Mouse (Mus musculus) embryonic facial prominence, embryonic 14.5 days (tissue): ENCODE data around the gene Spsb3. TPM values are rescaled to one million over a fixed set of nuclear protein-coding genes. Genes with fewer than 3 reads are reported as not detected.

Experiments used
- ATAC-seq: fragments of 200-750 bp; cut with Nextera tagmentation; 2 replicates; pipeline ENCODE4 v1.8.0; 2017; ENCODE audit warnings: low read depth, moderate number of reproducible peaks, moderate TSS enrichment
- DNase-seq: peaks from one replicate; pipeline ENCODE4 v3.0.0-alpha.2; 2015; ENCODE audit warnings: low spot score
- H3K27ac ChIP-seq: fragments of 300-500 bp; sonication (generic); replicated peaks from 2 replicates; pipeline ENCODE4 v1.5.1; 2014; ENCODE audit warnings: low read depth, mild to moderate bottlenecking, low read length, moderate library complexity
- H3K27me3 ChIP-seq: fragments of 300-500 bp; sonication (generic); replicated peaks from 2 replicates; pipeline ENCODE4 v1.6.1; 2014; ENCODE audit warnings: low read length; ENCODE audit not compliant: control insufficient read depth, insufficient read depth
- H3K36me3 ChIP-seq: fragments of 300-500 bp; sonication (generic); 2 replicates; pipeline ENCODE4 v1.6.1; 2014; ENCODE audit warnings: low read length, mixed read lengths; ENCODE audit not compliant: control insufficient read depth, insufficient read depth
- H3K4me1 ChIP-seq: fragments of 300-500 bp; sonication (generic); 2 replicates; pipeline ENCODE4 v1.6.1; 2014; ENCODE audit warnings: antibody characterized with exemption, low read length; ENCODE audit not compliant: control insufficient read depth, insufficient read depth
- H3K4me2 ChIP-seq: fragments of 300-500 bp; sonication (generic); 2 replicates; pipeline ENCODE4 v1.6.1; 2014; ENCODE audit warnings: low read depth, mild to moderate bottlenecking, low read length, moderate library complexity, mixed read lengths
- H3K4me3 ChIP-seq: fragments of 300-500 bp; sonication (generic); 2 replicates; pipeline ENCODE4 v1.5.1; 2014; ENCODE audit warnings: low read depth, mild to moderate bottlenecking, low read length
- H3K9ac ChIP-seq: fragments of 300-500 bp; sonication (generic); 2 replicates; pipeline ENCODE4 v1.6.1; 2014; ENCODE audit warnings: low read depth, mild to moderate bottlenecking, low read length, moderate library complexity, mixed read lengths
- H3K9me3 ChIP-seq: fragments of 300-500 bp; sonication (generic); 2 replicates; pipeline ENCODE4 v1.6.1; 2016; ENCODE audit warnings: low read length; ENCODE audit not compliant: control insufficient read depth
- WGBS: fragments of 180-500 bp; shearing (Covaris S2); extraction: QIAGEN DNeasy Blood & Tissue Kit; methylation state at CpG from one replicate; pipeline ENCODE4 v1.1.7; 2014; 5-methylcytosine and 5-hydroxymethylcytosine counted together
- polyA plus RNA-seq: library from polyadenylated mRNA; unstranded; fragments of >200 nt; fragmentation: Nextera tagmentation; extraction: Ambion mirVana; gene quantifications from 2 replicates; pipeline ENCODE4 v1.2.1, GENCODE M21; 2014

Spsb3 gene
- polyA plus RNA-seq, 1 experiment from 2014 or later: 40.8 TPM

DNA sequence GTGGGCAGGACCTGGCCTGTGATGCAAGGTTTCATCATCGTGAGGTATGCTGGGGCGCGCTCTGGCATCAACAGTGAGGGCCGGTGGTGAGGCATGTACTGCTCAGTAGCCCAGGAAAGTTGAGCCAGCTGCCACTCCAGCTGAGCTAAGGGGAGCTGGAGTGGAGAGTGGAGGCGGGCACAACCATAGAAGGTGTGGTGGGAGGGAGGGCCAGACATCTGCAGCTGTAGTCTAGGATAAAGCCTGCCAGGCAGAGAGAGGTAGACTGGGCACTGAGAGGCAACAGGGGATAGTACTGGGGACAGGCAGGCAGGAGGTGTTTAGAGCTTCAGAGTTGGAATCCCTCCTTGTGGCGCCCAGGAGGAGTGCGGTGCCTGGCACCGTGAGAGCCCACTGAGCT is 26.4 kb upstream of the Spsb3 start:
- Histone ChIP-seq H3K4me2 (no peak overlapping the region), H3K27me3 (no peaks in the 10 kb centered on the region), H3K36me3 (peaks cover 50% of the 10 kb centered on the region), H3K4me1 (no peaks in the 10 kb centered on the region), H3K4me3 (no peak overlapping the region), H3K27ac (no peak overlapping the region), H3K9me3 (no peaks in the 10 kb centered on the region), H3K9ac (no peak overlapping the region)
- WGBS: 96% methylated on average over 7 of the region's 8 CpGs
- ATAC-seq: no peak
- no peak for DNase-seq

DNA sequence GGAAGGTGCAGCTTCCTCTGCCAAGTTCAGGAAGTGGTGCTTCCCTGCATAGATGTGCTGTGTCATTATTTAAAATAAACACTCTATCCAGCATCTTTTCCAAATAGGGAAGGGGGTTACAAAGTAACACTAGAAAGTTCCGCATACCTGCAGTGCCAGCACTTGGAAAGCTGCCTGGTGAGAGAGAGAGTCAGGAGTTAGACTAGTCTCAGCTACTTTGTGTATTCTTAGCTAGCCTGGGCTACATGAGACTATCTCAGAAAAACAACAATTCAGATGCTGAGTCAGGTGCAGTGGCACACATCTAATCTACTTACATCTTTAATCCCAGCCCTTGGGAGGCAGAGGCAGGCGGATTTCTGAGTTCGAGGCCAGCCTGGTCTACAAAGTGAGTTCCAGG is 24.7 kb upstream of the Spsb3 start:
- Histone ChIP-seq H3K9ac (no peak overlapping the region), H3K27ac (no peak overlapping the region), H3K4me1 (no peaks in the 10 kb centered on the region), H3K27me3 (no peaks in the 10 kb centered on the region), H3K4me3 (no peak overlapping the region), H3K9me3 (no peaks in the 10 kb centered on the region), H3K4me2 (no peak overlapping the region), H3K36me3 (peaks cover 46% of the 10 kb centered on the region)
- ATAC-seq (no peak), DNase-seq (no peak)
- WGBS: 95% methylated on average over 3 of the region's 3 CpGs

DNA sequence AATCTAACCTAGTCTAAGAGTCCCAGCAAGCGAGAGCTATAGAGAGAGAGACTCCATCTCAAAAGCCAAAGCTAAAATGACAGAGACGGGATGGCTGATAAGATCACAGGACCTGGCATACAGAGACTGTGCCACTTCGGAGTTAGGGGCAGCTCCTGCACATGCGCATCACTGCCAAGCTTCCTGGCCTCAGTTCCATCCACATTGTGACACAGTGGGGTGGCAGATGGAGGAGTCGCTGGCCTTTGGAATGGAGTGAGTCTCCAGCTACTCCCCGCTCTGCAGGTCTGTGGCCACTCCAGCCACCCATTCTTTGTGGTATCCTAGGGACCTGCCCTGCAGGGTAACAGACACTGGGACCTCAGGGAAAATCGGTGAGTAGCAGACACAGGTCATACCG is 20.7 kb upstream of the Spsb3 start, which contains the start of gene Igfals:
Gene Igfals (plus strand): TSS at position 222 of the 400 bp plus-strand sequence.
- Histone ChIP-seq H3K27me3 (no peaks in the 10 kb centered on the region), H3K4me3 (no peak within 1 kb of the TSS), H3K9me3 (no peaks in the 10 kb centered on the region), H3K4me1 (no peaks in the 10 kb centered on the region), H3K4me2 (no peak within 1 kb of the TSS), H3K27ac (no peak within 1 kb of the TSS), H3K36me3 (peaks cover 36% of the 10 kb centered on the region), H3K9ac (no peak within 1 kb of the TSS; the same call in 1 of the 2 replicates)
- 85% methylated on average over 8 of the region's 8 CpGs for WGBS
- no peak for DNase-seq
- no peak for ATAC-seq

DNA sequence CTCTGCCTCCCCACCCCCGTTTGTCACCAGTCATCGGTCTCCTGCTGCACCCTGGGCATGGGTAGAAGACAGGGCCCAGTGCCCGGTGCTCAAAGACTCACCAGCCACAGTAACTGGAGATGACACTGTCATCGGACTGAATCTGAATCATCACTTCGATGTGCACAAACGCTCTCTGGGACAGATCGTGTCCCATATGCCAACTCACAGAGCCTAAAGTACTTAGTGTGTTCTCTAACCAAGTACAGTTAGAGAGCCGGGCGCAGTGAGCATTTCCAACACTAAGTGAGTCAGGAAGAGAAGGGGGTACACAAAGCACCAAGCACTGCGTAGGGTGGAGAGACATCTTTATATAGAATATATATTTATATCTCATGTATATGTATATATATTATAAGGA is 18.5 kb upstream of the Spsb3 start:
- WGBS: 89% methylated on average over 10 of the region's 10 CpGs
- Histone ChIP-seq H3K36me3 (peaks cover 17% of the 10 kb centered on the region; the same call in 1 of the 2 replicates), H3K4me1 (no peaks in the 10 kb centered on the region), H3K4me3 (no peak overlapping the region), H3K4me2 (no peak overlapping the region), H3K9me3 (no peaks in the 10 kb centered on the region), H3K9ac (no peak overlapping the region), H3K27me3 (no peaks in the 10 kb centered on the region), H3K27ac (no peak overlapping the region)
- ATAC-seq: no peak
- no peak for DNase-seq

DNA sequence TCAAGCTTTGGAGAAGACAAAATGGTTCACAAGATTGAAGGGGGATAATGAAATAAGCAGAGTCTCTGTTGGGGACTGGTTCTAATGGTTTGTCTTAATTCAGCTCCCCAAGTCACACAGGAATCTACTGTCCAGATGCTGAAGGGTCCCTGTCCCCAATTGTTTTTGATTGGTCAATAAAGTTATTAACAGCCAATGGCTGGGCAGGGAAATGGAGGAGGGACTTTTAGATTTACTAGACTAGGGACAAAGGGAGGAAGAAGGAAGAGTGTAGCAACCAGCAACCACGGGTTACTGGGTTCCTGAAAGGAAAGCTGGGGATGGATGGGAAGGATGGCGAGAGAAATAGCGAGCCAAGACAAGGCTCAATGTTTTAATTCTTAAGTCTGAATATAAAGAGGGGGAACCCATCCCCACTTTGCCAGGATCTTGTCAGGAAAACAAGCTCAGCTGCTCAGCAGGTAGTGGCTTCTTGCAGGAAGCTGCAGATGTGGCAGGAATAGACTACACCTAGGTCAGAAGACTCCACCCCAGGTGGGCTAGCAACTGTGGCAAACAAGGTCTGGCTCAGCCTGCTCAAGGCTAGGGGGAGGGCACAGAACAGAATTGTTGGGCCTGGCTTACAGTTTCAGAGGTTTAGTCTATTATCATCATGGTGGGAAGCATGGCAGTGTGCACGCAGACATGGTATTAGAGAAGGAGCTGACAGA is 12.6 kb upstream of the Spsb3 start:
- H3K4me2 ChIP-seq: no peak overlapping the region

DNA sequence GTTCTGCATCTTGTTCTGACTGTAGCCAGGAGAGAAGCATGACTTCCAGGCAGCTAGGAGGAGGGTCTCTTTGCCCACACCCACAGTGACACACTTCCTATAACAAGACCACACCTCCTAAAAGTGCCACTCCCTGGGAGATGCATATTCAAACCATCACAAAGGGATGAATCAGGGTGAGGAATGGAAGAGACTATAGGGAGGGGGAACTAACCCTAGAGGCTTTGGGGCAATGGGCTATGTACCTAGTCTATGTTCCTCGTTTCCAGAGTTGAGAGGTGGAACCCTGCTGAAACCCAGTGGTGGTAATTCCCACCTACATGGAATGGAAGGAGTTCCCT is 12.1 kb upstream of the Spsb3 start:
- no peak for ATAC-seq
- H3K27me3 ChIP-seq: no peaks in the 10 kb centered on the region
- 36% methylated on average over 1 of the region's 1 CpGs for WGBS
- no peaks in the 10 kb centered on the region for H3K9me3 ChIP-seq
- no peaks in the 10 kb centered on the region for H3K36me3 ChIP-seq
- H3K4me1 ChIP-seq: no peaks in the 10 kb centered on the region
- no peak overlapping the region for H3K9ac ChIP-seq
- no peak overlapping the region for H3K4me3 ChIP-seq
- no peak overlapping the region for H3K27ac ChIP-seq
- no peak for DNase-seq
- H3K4me2 ChIP-seq: no peak overlapping the region

More for the DNA sequence above, 12.6 kb upstream of the Spsb3 start:
- Histone ChIP-seq H3K4me3 (no peak overlapping the region), H3K27ac (no peak overlapping the region), H3K9me3 (no peaks in the 10 kb centered on the region), H3K36me3 (no peaks in the 10 kb centered on the region), H3K27me3 (no peaks in the 10 kb centered on the region), H3K9ac (no peak overlapping the region), H3K4me1 (no peaks in the 10 kb centered on the region)
- WGBS: 57% methylated on average over 4 of the region's 4 CpGs
- no peak for DNase-seq
- no peak for ATAC-seq

DNA sequence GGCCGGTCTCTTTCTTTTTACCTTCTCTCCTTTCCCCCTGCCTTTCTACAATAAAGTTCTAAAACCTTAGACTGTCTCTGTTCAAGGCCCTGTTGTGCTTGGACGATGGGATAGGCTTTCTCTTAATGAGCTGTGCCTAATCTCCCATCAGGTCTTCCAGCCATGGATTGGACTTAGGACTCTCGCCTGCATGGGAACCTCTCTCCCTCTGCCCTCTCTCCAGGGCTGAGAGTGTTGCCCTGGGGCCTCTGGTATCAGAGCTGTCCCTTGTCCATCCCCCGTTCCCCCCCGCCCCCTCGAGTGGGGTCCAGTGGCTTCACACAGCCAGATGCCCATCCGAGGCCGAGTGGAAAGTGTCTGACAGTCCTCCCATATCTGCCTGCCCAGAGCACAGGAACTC is 11.5 kb upstream of the Spsb3 start:
- no peak for ATAC-seq
- no peak overlapping the region for H3K27ac ChIP-seq
- H3K4me2 ChIP-seq: no peak overlapping the region
- H3K36me3 ChIP-seq: no peaks in the 10 kb centered on the region
- WGBS: 79% methylated on average over 8 of the region's 8 CpGs
- H3K9ac ChIP-seq: no peak overlapping the region
- no peak overlapping the region for H3K4me3 ChIP-seq
- no peaks in the 10 kb centered on the region for H3K27me3 ChIP-seq
- no peaks in the 10 kb centered on the region for H3K4me1 ChIP-seq
- no peaks in the 10 kb centered on the region for H3K9me3 ChIP-seq
- DNase-seq: no peak

DNA sequence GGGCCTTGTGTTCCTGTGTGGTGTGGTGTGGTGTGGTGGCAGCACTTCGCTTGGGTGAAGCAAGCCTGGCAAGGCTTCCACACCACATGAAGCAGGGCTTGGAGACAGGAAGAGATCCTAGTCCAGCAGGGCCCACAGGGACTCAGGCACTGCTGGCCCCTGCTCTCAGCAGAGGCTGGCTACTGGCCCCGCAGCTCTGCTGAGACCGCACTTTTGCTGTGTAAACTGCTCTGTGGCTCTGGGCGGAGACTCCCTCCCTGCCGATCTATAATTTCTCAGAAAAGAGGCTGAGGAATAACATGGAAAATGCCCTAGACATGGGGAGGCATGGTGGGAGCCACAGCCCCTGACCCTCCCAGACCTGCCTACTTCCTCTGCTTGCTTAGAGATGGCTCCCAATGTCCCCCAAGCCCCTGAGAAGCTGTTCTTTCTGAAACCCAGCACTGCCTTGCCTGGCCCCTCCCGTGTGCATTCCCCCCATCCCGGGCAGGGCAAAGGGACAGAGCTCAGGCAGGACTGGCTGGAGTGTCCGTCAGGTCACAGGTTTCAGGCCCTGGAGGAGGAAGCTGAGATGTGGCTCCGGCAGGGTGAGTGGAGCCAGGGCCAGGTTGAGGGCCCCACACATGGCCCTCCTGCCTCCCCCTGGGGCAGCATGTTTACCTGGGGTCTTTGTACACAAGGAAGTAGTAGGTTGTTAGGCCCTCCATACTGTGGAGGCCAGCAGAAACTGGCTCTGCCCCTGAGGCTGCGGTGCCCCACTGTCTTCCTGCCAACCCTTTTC is 8.9 kb upstream of the Spsb3 start:
- DNase-seq (no peak), ATAC-seq (no peak)
- Histone ChIP-seq H3K4me1 (no peaks in the 10 kb centered on the region), H3K4me2 (no peak overlapping the region), H3K9ac (peak overlapping the region; percentile 35; the same call in 1 of the 2 replicates), H3K4me3 (no peak overlapping the region), H3K27ac (no peak overlapping the region; the same call in 1 of the 2 replicates), H3K36me3 (0 out of 2 replicates have a peak, but pooled peaks cover 3% of the 10 kb centered on the region), H3K9me3 (no peaks in the 10 kb centered on the region), H3K27me3 (no peaks in the 10 kb centered on the region)
- WGBS: 50% methylated on average over 10 of the region's 10 CpGs

DNA sequence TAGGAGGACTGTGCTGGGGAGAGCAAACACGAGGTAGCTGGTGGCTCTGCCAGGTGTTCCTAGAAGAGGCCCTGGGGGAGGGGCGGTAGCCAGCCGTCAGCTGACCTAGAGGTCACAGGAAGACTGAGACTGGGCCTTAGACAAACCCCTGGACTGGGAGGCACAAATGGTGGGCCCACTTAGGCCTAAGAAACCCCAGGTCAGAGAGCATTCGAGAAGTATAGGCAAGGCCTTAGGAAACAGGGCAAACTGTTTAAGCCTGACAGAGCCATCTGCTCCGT is 8.4 kb upstream of the Spsb3 start:
- no peak overlapping the region for H3K27ac ChIP-seq
- no peak overlapping the region for H3K4me3 ChIP-seq
- H3K9me3 ChIP-seq: no peaks in the 10 kb centered on the region
- no peaks in the 10 kb centered on the region for H3K4me1 ChIP-seq
- no peak overlapping the region for H3K4me2 ChIP-seq
- whole genome bisulfite sequencing: 25% methylated on average over 5 of the region's 5 CpGs
- no peaks in the 10 kb centered on the region for H3K27me3 ChIP-seq
- peaks cover 7% of the 10 kb centered on the region; the same call in 1 of the 2 replicates for H3K36me3 ChIP-seq
- DNase-seq (no peak), ATAC-seq (no peak; the same call in 1 of the 2 replicates)
- H3K9ac ChIP-seq: no peak overlapping the region
